Mouse (Mus musculus) small intestine, adult 2 months (tissue): ENCODE measurements around the gene Tbcel. TPM values are rescaled to one million over a fixed set of nuclear protein-coding genes. Genes with fewer than 3 reads are reported as not detected.

Experiments used
- H3K27ac ChIP-seq: fragments of 200-500 bp; 2 replicates; pipeline ENCODE4 v1.5.1; 2012; ENCODE audit warnings: low read depth, low read length, control low read depth, inconsistent platforms; ENCODE audit not compliant: insufficient read depth
- H3K27me3 ChIP-seq: fragments of 200-500 bp; 2 replicates; pipeline ENCODE4 v1.6.1; 2012; ENCODE audit warnings: mild to moderate bottlenecking, moderate library complexity, low read length, inconsistent platforms; ENCODE audit not compliant: control insufficient read depth, insufficient read depth
- H3K36me3 ChIP-seq: fragments of 200-500 bp; 2 replicates; pipeline ENCODE4 v1.6.1; 2012; ENCODE audit warnings: mild to moderate bottlenecking, low read length, control low read depth, inconsistent platforms; ENCODE audit not compliant: control insufficient read depth, insufficient read depth
- H3K4me1 ChIP-seq: fragments of 200-500 bp; 2 replicates; pipeline ENCODE4 v1.6.1; 2012; ENCODE audit warnings: low read length, inconsistent platforms, mixed read lengths; ENCODE audit not compliant: control insufficient read depth, insufficient read depth, insufficient read length
- H3K4me3 ChIP-seq: fragments of 200-500 bp; 2 replicates; pipeline ENCODE4 v1.5.1; 2012; ENCODE audit warnings: low read depth, mild to moderate bottlenecking, control low read depth, inconsistent platforms, low read length, moderate library complexity
- CTCF ChIP-seq: fragments of 200-500 bp; IDR thresholded peaks from 2 replicates; pipeline ENCODE4 v1.5.1; 2012; ENCODE audit warnings: low read depth, mild to moderate bottlenecking, control low read depth, inconsistent platforms, low read length, moderate library complexity, mixed read lengths; ENCODE audit not compliant: insufficient replicate concordance, insufficient read length; ENCODE audit errors: extremely low read depth
- POLR2A ChIP-seq: fragments of 200-500 bp; IDR thresholded peaks from 2 replicates; pipeline ENCODE4 v1.6.1; 2012; ENCODE audit warnings: low read depth, mild to moderate bottlenecking, control low read depth, inconsistent platforms, low read length, moderate library complexity
- WGBS: fragments of 180-500 bp; shearing (Covaris S2); methylation state at CpG from one replicate; pipeline ENCODE4 v1.1.7; 2018; 5-methylcytosine and 5-hydroxymethylcytosine counted together
- polyA plus RNA-seq: library from polyadenylated mRNA; depleted of rRNA; stranded (reverse); fragments of >200 nt; gene quantifications from 2 replicates; pipeline ENCODE4 v1.2.3, GENCODE M21; 2012

The Tbcel gene
- polyA plus RNA-seq, 1 experiment = 4.9 TPM

- WGBS = 38% methylated on average over 2 of the region's 2 CpGs
- H3K4me1 ChIP-seq = no peaks in the 10 kb centered on the region
- H3K27ac ChIP-seq = no peak overlapping the region
- H3K27me3 ChIP-seq = no peaks in the 10 kb centered on the region
- TF ChIP-seq CTCF (no peak), POLR2A (no peak)
- H3K36me3 ChIP-seq = peaks cover 14% of the 10 kb centered on the region
- no peak overlapping the region for H3K4me3 ChIP-seq
These were observed 84.0 kb downstream of the Tbcel start for GRCm38 (mm10) chr9:42423649-42424048.

- TF ChIP-seq POLR2A = no peak
- no peak for TF ChIP-seq CTCF
- Histone ChIP-seq H3K4me1 (no peaks in the 10 kb centered on the region), H3K27ac (no peak overlapping the region), H3K36me3 (peaks cover 14% of the 10 kb centered on the region), H3K27me3 (no peaks in the 10 kb centered on the region), H3K4me3 (no peak overlapping the region)
- WGBS = 95% methylated on average over 2 of the region's 2 CpGs
These were observed 87.9 kb downstream of the Tbcel start for GRCm38 (mm10) chr9:42419687-42420086.

- Histone ChIP-seq H3K27ac (no peak overlapping the region), H3K4me1 (no peaks in the 10 kb centered on the region), H3K27me3 (no peaks in the 10 kb centered on the region), H3K36me3 (peaks cover 19% of the 10 kb centered on the region), H3K4me3 (no peak overlapping the region)
- TF ChIP-seq POLR2A (no peak), CTCF (no peak)
- WGBS = 88% methylated on average over 5 of the region's 5 CpGs
These were observed 88.8 kb downstream of the Tbcel start for GRCm38 (mm10) chr9:42418786-42419185.

DNA sequence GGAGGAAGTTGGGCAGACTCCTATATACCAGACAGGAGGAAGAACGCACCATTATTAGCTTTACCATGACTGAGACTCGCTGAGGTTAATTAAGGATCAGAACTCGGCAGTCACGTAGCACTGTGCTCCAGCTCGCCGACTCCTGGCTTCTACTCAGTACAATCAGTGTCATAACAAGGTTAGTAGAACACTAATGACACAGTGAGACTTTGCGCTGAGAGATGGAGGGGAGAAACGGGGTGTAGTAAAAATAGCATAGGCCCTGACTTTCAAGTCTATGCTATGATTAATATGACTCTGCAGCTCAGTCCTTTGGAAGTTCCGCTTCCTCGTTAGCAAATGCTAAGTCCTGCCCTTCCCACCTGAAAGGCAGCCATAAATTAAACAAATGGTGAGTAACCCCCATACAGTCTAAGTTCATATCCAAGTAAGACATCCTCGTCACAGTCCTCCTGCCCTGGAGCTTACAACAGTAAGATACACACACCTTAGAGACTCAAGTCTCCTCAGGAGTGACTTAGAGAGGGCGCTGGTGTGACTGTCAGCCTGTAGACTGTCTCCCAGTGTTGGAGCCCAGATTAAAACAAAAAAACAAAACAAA, 90.2 kb downstream of the Tbcel start:
- no peak overlapping the region for H3K4me3 ChIP-seq
- H3K36me3 ChIP-seq = peaks cover 15% of the 10 kb centered on the region
- no peaks in the 10 kb centered on the region for H3K4me1 ChIP-seq
- no peaks in the 10 kb centered on the region for H3K27me3 ChIP-seq
- H3K27ac ChIP-seq = no peak overlapping the region
- 78% methylated on average over 12 of the region's 12 CpGs for WGBS
- TF ChIP-seq CTCF = no peak
- TF ChIP-seq POLR2A = no peak

GRCm38 (mm10) chr9:42415184-42415583, 92.4 kb downstream of the Tbcel start:
- no peak overlapping the region for H3K4me3 ChIP-seq

DNA sequence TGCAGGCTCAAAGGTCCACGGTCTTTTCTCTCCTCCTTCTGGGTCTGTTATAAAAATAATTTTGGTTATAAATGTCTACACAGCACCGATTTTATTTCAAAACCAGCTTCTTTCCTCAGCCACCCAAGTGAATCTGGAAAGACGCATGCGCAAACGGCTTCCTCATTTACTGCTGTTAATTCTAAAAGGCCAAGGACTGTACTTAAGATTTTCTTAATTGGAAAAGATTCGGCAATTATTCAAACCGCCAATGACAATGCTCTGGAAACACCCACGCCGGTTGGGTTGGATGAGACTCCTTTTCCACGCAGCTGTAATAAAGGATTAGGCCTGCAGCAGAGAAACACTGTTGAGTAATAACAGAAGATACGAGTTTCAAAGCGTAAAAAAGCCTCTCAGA, 94.3 kb downstream of the Tbcel start:
- Histone ChIP-seq H3K4me3 (no peak overlapping the region), H3K36me3 (peaks cover 14% of the 10 kb centered on the region), H3K4me1 (no peaks in the 10 kb centered on the region), H3K27me3 (no peaks in the 10 kb centered on the region), H3K27ac (no peak overlapping the region)
- no peak for TF ChIP-seq POLR2A
- no peak for TF ChIP-seq CTCF
- WGBS = 87% methylated on average over 12 of the region's 12 CpGs

More at GRCm38 (mm10) chr9:42415184-42415583, 92.4 kb downstream of the Tbcel start:
- 60% methylated on average over 1 of the region's 1 CpGs for whole genome bisulfite sequencing
- peaks cover 14% of the 10 kb centered on the region for H3K36me3 ChIP-seq
- no peak for TF ChIP-seq POLR2A
- TF ChIP-seq CTCF = no peak
- H3K27me3 ChIP-seq = no peaks in the 10 kb centered on the region
- no peaks in the 10 kb centered on the region for H3K4me1 ChIP-seq
- H3K27ac ChIP-seq = no peak overlapping the region

GRCm38 (mm10) chr9:42411296-42411695, 96.3 kb downstream of the Tbcel start:
- no peak overlapping the region for H3K27ac ChIP-seq
- H3K27me3 ChIP-seq = no peaks in the 10 kb centered on the region
- no peak overlapping the region for H3K4me3 ChIP-seq
- H3K4me1 ChIP-seq = no peaks in the 10 kb centered on the region
- TF ChIP-seq CTCF (no peak), POLR2A (no peak)
- 87% methylated on average over 6 of the region's 6 CpGs for WGBS
- H3K36me3 ChIP-seq = peaks cover 12% of the 10 kb centered on the region
